Comparison of ENCODE assay signal across 19 mouse cellular contexts in genomic region chr11:115001474-115002040, GRCm38 (mm10). TPM values are rescaled to one million over a fixed set of nuclear protein-coding genes. Genes with fewer than 3 reads are reported as not detected.
DNase-seq lines count a peak whose midpoint lies in the region; ATAC-seq lines count a peak whose summit lies in the region.
"Had no signal": no experiment of that assay in that cellular context is flagged by ENCODE, and none has a peak within 500 bp of the region (broad histone marks: within the 10 kb centered on the region; RNA-seq: fewer than 3 reads in every experiment).

Cd300c2 (minus strand) TSS chr11:115001880.

- no peak for ATAC-seq in cerebellum, adult (ENCODE audit: insufficient number of reproducible peaks, low FRiP score, low TSS enrichment)
- no peak for ATAC-seq in liver, embryonic 15.5 days (ENCODE audit: insufficient read depth)
- no peak for ATAC-seq in liver, embryonic 11.5 days (replicated peaks; ENCODE audit: low FRiP score)
- ATAC-seq in megakaryocyte progenitor cell, adult 5-6 weeks (replicated peaks; ENCODE audit: poor library complexity): peak; percentile 54
- ATAC-seq: inflammation-experienced regulatory T-cells, adult 6 months had no signal

- no peaks in the 10 kb centered on the region for H3K27me3 ChIP-seq in liver, embryonic 15.5 days
- no peaks in the 10 kb centered on the region for H3K27me3 ChIP-seq in liver, embryonic 11.5 days (replicated peaks; ENCODE audit: control insufficient read depth, insufficient read depth, low read length)
- H3K27me3 ChIP-seq: stomach, embryonic 15.5 days had no signal

- H3K9ac ChIP-seq in liver, embryonic 15.5 days: no peak within 1 kb of the TSS
- no peak within 1 kb of the TSS for H3K9ac ChIP-seq in liver, embryonic 11.5 days (ENCODE audit: low read depth, low read length)
- H3K9ac ChIP-seq: embryonic facial prominence, embryonic 12.5 days; limb, embryonic 13.5 days; stomach, embryonic 15.5 days had no signal

- H3K9me3 ChIP-seq in liver, embryonic 15.5 days (replicated peaks): no peaks in the 10 kb centered on the region
- H3K9me3 ChIP-seq in liver, embryonic 11.5 days (ENCODE audit: control insufficient read depth, low read length): no peaks in the 10 kb centered on the region
- H3K9me3 ChIP-seq: embryonic facial prominence, embryonic 12.5 days; forebrain, embryonic 10.5 days; limb, embryonic 13.5 days; stomach, embryonic 15.5 days had no signal

- H3K36me3 ChIP-seq in liver, embryonic 15.5 days (replicated peaks): no peaks in the 10 kb centered on the region
- H3K36me3 ChIP-seq in liver, embryonic 11.5 days (ENCODE audit: control insufficient read depth, insufficient read depth, low read length): no peaks in the 10 kb centered on the region
- H3K36me3 ChIP-seq: embryonic facial prominence, embryonic 12.5 days; forebrain, embryonic 10.5 days; limb, embryonic 13.5 days; stomach, embryonic 15.5 days had no signal

- peak within 1 kb of the TSS; percentile 41; the same call in 1 of the 2 replicates for H3K27ac ChIP-seq in liver, embryonic 15.5 days (replicated peaks)
- H3K27ac ChIP-seq in liver, embryonic 11.5 days (ENCODE audit: low read depth, low read length): no peak within 1 kb of the TSS
- H3K27ac ChIP-seq: embryonic facial prominence, embryonic 12.5 days; forebrain, embryonic 10.5 days; left cerebral cortex, adult 2 months; limb, embryonic 13.5 days; stomach, embryonic 15.5 days had no signal

- intact Hi-C loops in left cerebral cortex, postnatal 4 days (cut with DNase I): no loop called here

- peak; percentile 51 for DNase-seq in cerebellum, adult 11-12 months
- DNase-seq in liver, embryonic 11.5 days (ENCODE audit: low spot score): no peak
- peak; percentile 28 to 39 for DNase-seq in cerebellum, postnatal 25 days
- DNase-seq in urinary bladder, postnatal 25 days (ENCODE audit: low spot score): no peak
- no peak for DNase-seq in left cerebral cortex, postnatal 4 days
- DNase-seq: adrenal gland, adult 2 months; right cerebral cortex, postnatal 4 days; thymus, postnatal 25 days had no signal

- WGBS in liver, embryonic 15.5 days (ENCODE audit: insufficient replicate concordance): 32% methylated on average over 7 of the region's 7 CpGs
- WGBS in liver, embryonic 11.5 days: 55% methylated on average over 7 of the region's 7 CpGs

- H3K4me3 ChIP-seq in liver, embryonic 15.5 days (replicated peaks): no peak within 1 kb of the TSS
- no peak within 1 kb of the TSS for H3K4me3 ChIP-seq in liver, embryonic 11.5 days (ENCODE audit: low read depth, low read length)
- H3K4me3 ChIP-seq: embryonic facial prominence, embryonic 12.5 days; forebrain, embryonic 10.5 days; left cerebral cortex, adult 2 months; limb, embryonic 13.5 days; myocyte; stomach, embryonic 15.5 days had no signal

- no peak within 1 kb of the TSS for H3K4me2 ChIP-seq in liver, embryonic 15.5 days
- no peak within 1 kb of the TSS for H3K4me2 ChIP-seq in liver, embryonic 11.5 days
- H3K4me2 ChIP-seq: embryonic facial prominence, embryonic 12.5 days; limb, embryonic 13.5 days; stomach, embryonic 15.5 days had no signal

- 0 out of 2 replicates have a peak, but pooled peaks cover 4% of the 10 kb centered on the region for H3K4me1 ChIP-seq in liver, embryonic 15.5 days (replicated peaks)
- H3K4me1 ChIP-seq in liver, embryonic 11.5 days (replicated peaks; ENCODE audit: control insufficient read depth, insufficient read depth, low read length): no peaks in the 10 kb centered on the region
- H3K4me1 ChIP-seq: embryonic facial prominence, embryonic 12.5 days; forebrain, embryonic 10.5 days; limb, embryonic 13.5 days; stomach, embryonic 15.5 days had no signal

RNA-seq across cellular contexts. Expression of gene Cd300c2, which starts in this region (rescaled TPM):
- 8.7 and 9.5 TPM in 2 replicates for polyA plus RNA-seq in liver, embryonic 15.5 days (2015; fragmentation: Nextera tagmentation; extraction: Ambion mirVana)
- polyA plus RNA-seq in liver, embryonic 11.5 days (2014; fragmentation: Nextera tagmentation; extraction: Ambion mirVana): 3.7 and 4.4 TPM in 2 replicates
- 2.5 and 3.8 TPM in 2 replicates for total RNA-seq in megakaryocyte progenitor cell, adult 5-6 weeks (2015)
- total RNA-seq in megakaryocyte progenitor cell, adult 5-6 weeks (2017): 1.00 and 2.0 TPM in 2 replicates
- 1 to 10 TPM in 1 of 2 experiments, under 1 TPM in 1; 0.70 to 1.3 TPM for total RNA-seq in left cerebral cortex, postnatal 4 days (2021)
- total RNA-seq: megakaryocyte-erythroid progenitor cell, adult 5-6 weeks had no signal
- polyA plus RNA-seq: myocyte had no signal

Comparison
In these comparisons a context has a peak if more than half of its experiments do, and no peak if none do; other contexts are left out.
1. DNase-seq: peak in cerebellum, adult 11-12 months (single experiment) and cerebellum, postnatal 25 days (2 of 2); none in liver, embryonic 11.5 days (single experiment), urinary bladder, postnatal 25 days (single experiment) and left cerebral cortex, postnatal 4 days (single experiment).